Mouse (Mus musculus): Measurements from ENCODE around the gene Mepce.

DNA sequence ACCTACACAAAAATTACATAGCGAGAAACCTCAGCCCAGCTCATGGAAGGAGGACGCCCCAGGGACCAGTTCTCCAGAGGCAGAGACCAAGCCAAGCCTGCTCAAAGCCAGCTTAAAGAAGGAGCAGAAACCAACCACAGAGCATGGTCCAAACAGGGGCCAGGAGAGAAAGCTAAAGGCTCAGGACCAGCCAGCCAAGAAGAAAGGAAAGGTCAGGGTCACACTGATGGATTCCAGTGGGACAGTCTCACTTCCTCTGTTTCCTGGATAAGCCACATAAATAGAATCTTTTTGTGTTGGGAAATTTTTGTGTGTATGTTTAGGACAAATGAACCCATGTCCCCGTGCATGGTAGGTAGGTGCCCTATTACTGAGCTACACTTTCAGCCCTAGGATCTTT, 9.2 kb upstream of the Mepce start:
- TF ChIP-seq POLR2A (IDR thresholded peaks at IDR 0.05; ENCODE audit: control insufficient read depth, extremely low read depth, insufficient read depth, low read length, poor library complexity) (no peak), CTCF (IDR thresholded peaks at IDR 0.05; ENCODE audit: borderline replicate concordance, control insufficient read depth, extremely low read depth, insufficient read depth, low read length, poor library complexity) (no peak)
